Mouse (Mus musculus): ENCODE results near the gene Lgr5.

Lgr5 gene

GRCm38 (mm10) chr10:115510959-115511358 is 76.6 kb downstream of the Lgr5 start:
- no peak for DNase-seq (ENCODE audit: extremely low spot score, low read depth, low spot score)

- no peak for DNase-seq (ENCODE audit: extremely low spot score, low read depth, low spot score)
Measured at GRCm38 (mm10) chr10:115505631-115506239, 81.8 kb downstream of the Lgr5 start.

- no peak for DNase-seq (ENCODE audit: extremely low spot score, low read depth, low spot score)
Measured at GRCm38 (mm10) chr10:115505155-115505554, 82.4 kb downstream of the Lgr5 start.

DNA sequence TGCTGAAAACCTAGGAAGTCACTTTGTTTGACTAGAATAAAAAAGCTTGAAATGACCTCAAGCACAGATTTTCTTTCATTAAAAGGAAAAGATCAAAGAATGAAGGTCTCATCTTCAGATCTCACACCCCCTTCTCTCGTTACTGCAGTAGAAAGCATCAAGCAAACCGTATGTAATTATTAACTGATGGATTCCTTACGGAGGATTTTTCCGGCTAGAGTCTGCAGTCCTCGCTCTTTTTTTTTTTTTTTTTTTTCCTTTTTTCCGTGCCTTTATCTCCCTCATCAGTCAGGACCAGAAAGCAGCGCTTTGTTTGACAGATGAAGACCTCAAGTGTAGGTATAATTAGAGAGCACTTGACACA is 93.8 kb downstream of the Lgr5 start:
- DNase-seq (ENCODE audit: extremely low spot score, low read depth, low spot score): no peak

- no peak for DNase-seq (ENCODE audit: extremely low spot score, low read depth, low spot score)
Measured at GRCm38 (mm10) chr10:115492956-115493777, 94.4 kb downstream of the Lgr5 start.

- no peak for DNase-seq (ENCODE audit: extremely low spot score, low read depth, low spot score)
Measured at GRCm38 (mm10) chr10:115491803-115492510, 95.6 kb downstream of the Lgr5 start.

DNA sequence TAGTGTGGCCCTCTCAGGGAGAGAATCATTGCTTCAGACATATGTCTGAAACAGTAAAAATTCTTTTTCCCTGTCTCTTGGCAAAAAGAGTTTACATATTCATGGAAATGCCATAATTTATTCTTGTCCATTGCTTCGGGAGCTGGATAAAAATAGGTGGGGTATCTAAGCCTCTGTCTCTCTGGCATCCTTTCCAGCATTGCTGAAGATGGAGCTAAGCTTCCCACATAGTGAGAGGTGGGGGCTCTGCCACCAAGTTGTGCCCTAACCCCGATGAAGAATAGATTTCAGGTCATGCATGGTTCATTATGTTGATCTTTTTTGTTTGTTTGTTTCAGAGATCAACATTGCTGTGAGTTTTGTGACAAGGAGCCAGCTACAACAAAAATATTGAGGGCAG is 102.0 kb downstream of the Lgr5 start:
- DNase-seq (ENCODE audit: extremely low spot score, low read depth, low spot score): no peak

DNA sequence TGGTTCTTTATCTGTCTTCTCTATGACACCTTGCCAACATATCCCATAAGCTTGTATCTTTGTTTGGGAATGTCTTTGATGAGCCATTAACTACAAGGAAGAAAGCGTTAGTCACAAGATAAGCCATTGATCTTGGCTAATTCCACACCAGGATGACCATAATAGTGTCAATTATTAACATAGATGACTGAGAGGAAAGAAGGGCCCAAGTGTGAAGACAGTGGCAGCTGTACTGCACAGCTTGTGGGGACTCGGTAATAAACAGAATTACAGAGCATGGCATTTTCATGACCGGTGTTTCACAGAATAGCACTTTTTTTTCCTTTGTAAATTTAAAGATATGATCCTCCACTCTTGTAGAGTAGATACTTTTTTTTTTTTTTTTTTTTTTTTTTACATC is 102.9 kb downstream of the Lgr5 start:
- DNase-seq (ENCODE audit: extremely low spot score, low read depth, low spot score): no peak

DNA sequence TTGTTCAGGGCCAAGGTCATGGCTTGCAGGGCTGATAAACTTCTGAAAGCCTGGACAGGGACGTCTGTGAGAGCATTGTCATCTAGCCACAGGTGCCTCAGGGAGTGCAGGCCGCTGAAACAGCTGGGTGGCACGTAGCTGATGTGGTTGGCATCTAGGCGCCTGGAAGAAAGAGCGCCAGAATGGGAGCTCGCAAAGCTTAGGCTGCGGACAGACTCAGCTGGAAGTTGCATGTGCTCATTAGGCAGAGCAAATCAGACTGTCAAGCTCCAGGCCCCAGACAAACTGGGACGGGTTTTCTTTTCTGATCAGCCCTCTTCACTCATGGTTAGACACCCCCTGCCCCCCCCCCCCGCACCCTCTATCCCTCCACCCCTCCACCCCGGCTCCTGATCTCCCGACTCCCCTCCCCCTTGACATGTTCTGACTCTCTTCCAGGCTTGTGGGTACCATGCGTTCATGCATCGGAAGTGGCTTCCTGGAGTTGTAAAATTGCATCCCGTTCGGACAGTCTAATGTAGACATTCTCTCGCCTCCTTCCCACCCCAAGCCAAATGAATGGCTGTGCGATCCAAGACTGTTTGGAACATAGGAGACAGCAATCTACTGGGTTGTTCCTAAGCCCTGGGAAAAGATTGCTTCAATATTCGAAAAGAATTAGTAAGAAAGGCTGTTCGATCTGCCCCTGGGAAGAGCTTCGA is 109.0 kb downstream of the Lgr5 start:
- no peak for DNase-seq (ENCODE audit: extremely low spot score, low read depth, low spot score)

- no peak for DNase-seq (ENCODE audit: extremely low spot score, low read depth, low spot score)
Measured at GRCm38 (mm10) chr10:115476506-115476905, 111.1 kb downstream of the Lgr5 start.

DNA sequence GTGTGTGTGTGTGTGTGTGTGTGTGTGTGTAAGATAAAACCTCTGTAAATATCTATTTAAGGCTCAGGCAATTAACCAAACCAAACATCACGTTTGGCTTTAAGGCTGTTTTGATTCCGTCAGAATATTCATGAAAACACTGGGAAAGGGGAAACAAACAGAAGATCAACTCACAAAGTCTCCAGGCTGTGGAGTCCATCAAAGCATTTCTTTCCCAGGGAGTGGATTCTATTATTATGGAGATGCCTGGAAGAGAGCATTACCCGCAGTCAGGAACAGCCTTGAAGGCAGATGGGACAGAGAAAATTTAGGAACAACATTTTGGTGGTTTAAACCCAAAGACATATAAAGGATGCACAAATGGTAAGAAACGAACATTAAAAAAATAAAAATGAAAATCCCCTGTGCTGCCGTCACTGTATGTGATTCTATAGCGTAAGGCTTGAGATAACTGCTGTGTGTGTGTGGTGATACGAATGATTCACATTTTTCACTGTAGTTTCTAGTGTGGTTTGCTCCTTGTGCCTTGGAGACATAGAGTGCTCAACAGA is 112.5 kb downstream of the Lgr5 start:
- DNase-seq (ENCODE audit: extremely low spot score, low read depth, low spot score): no peak

DNA sequence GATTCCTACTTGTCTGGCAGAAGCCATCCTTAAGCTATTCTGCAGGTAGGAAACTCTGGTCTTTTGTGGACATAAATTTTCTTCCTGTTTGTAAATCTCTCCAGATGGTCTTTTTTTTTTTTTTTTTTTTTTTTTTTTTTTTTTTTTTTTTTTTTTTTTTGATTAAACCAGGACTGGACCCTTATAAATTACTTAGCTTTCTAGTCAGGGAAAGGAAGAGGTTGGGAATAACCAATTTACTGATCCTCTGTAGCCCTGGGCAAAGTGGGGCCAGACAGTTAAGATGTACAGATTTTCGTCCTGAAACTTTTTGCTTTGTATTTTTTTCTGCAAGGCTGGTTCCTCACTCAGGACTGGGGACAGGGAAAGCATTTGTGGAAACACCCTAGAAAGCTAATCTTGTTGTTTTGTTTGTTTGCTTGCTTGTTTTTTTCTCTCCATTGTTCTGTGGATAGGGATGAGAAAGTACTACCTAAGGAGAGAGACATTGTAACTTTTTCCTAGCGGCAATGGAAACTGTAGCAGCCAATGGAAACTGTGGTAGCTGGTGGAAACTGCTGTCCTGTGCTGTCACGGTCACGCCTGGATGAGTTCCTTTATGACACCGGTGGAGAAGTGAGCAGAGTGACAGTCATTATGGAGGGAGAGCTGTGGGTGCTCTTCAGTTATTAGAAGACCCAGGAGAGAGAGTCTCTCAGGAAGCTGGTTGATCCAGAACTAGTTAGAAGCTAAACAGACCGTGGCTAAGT is 114.2 kb downstream of the Lgr5 start:
- no peak for DNase-seq (ENCODE audit: extremely low spot score, low read depth, low spot score)

DNA sequence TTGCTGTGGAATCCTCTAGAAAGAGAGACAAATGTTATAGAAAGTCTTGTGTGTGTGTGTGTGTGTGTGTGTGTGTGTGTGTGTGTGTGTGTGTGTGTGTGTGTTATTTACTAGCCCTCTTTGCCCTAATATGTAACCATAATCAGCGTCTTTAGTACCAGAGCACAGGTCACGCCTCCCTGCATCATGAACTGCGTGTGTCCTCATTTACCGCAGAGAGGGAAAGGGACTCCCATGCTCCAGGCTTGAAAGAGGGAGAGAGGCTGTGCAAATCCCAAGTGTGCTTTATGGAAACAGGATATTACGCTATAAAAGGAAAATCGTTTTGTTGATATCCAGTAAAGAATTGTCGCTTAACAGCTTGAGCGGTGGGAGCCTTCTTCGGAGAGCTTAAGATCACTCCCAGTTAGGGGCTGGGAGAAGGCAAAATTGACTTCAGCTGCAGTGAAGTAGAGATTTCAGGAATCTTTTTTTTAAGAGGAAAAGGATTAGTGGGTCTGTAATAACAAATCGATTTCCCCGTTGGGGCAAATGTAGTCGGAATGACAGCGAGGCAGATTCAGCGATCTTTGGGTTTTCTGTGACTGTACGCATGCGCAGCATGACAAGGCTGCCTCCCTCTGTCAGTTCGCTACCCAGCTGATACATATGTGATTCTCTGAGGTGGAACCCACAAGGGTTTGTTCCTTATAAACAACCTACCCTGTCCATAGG is 116.8 kb downstream of the Lgr5 start:
- no peak for DNase-seq (ENCODE audit: extremely low spot score, low read depth, low spot score)

- DNase-seq (ENCODE audit: extremely low spot score, low read depth, low spot score): no peak
Measured at GRCm38 (mm10) chr10:115469040-115469439, 118.5 kb downstream of the Lgr5 start.

DNA sequence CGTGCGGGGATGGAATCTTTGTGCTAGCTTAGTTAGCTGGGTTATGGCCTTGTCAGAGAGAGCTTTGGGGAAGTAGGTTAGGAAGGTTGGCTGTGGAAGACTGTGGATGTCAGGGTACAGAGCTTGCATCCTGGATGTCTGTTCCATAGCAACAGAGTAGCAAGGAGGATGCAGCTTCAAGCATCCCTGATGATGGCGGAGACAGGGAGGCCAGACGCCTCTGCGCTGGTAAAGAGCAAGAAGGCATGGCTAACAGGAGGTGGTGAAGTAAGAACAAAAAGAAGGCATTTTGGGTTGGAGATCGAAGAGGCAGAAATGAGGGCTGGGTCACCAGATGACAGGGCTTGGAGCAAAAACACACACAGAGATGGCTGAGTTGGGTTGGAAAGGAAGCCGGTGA is 118.9 kb downstream of the Lgr5 start:
- DNase-seq (ENCODE audit: extremely low spot score, low read depth, low spot score): no peak

- no peak for DNase-seq (ENCODE audit: extremely low spot score, low read depth, low spot score)
Measured at GRCm38 (mm10) chr10:115467985-115468384, 119.6 kb downstream of the Lgr5 start.

GRCm38 (mm10) chr10:115465778-115466177 is 121.8 kb downstream of the Lgr5 start:
- no peak for DNase-seq (ENCODE audit: extremely low spot score, low read depth, low spot score)

- DNase-seq (ENCODE audit: extremely low spot score, low read depth, low spot score): no peak
Measured at GRCm38 (mm10) chr10:115465072-115465471, 122.5 kb downstream of the Lgr5 start.

GRCm38 (mm10) chr10:115462646-115463045 is 124.9 kb downstream of the Lgr5 start:
- DNase-seq (ENCODE audit: extremely low spot score, low read depth, low spot score): no peak

All from hindlimb bud, embryonic 11.5 days (tissue).